Comparison of ENCODE assay signal across 8 mouse cellular contexts in the genomic region with DNA sequence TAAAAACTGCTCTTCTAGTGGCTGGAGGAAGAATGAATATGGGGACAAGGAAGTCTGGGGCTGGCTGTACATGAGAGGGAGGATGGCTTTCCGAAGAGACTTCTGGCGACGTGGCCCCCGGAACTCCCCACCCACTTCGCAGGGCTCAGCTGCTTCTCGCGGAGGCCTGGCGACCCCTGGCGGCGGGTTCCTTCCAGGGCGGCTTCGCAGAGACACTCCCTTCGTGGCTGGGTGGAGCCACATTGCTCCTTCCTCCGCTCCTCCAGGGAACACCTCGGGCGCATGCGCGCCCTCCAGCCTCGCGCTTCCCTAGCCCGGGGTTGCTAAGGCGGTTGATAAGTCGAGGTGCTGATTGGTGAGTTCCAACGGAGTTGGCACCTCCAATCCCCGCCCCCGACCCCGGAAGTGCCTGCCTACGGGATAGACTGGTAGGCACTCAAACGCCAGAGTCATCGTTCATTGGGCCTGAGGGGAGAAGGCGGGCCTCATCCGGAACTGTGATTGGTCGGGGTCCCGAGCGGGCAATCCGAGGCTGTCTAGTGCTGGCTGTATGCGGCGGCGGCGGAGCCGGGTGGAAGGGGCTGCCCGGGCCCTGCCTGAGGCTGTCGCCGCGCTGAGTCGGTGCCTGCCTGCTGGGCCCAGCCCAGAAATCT. TPM values are rescaled to one million over a fixed set of nuclear protein-coding genes. Genes with fewer than 3 reads are reported as not detected.
A peak's percentile ranks its signal among the peaks of the same experiment; 100 is the strongest.
DNase-seq lines count a peak whose midpoint lies in the region; ATAC-seq and TF ChIP-seq lines count a peak whose summit lies in the region.

Tedc1 (plus strand) TSS at position 535 of the 653 bp plus-strand sequence.

- H3K36me3 ChIP-seq in G1E (replicated peaks) = peaks cover 52% of the 10 kb centered on the region
- H3K36me3 ChIP-seq in forebrain, embryonic 16.5 days (ENCODE audit: control insufficient read depth, insufficient read depth) = no peaks in the 10 kb centered on the region
- H3K36me3 ChIP-seq in lung, embryonic 15.5 days = no peaks in the 10 kb centered on the region; the same call in 1 of the 2 replicates

- peak; percentile 81 for ATAC-seq in G1E (ENCODE audit: extremely low read depth, insufficient number of reproducible peaks, low FRiP score, poor library complexity, severe bottlenecking)
- ATAC-seq in forebrain, embryonic 16.5 days = peak; percentile 97
- peak; percentile 95 for ATAC-seq in lung, embryonic 15.5 days (ENCODE audit: borderline replicate concordance, extremely low read depth, low FRiP score, low TSS enrichment)

- peaks cover 7% of the 10 kb centered on the region; the same call in 1 of the 2 replicates for H3K27me3 ChIP-seq in G1E (ENCODE audit: insufficient read depth, low read length)
- no peaks in the 10 kb centered on the region; the same call in 1 of the 2 replicates for H3K27me3 ChIP-seq in forebrain, embryonic 16.5 days (replicated peaks; ENCODE audit: control insufficient read depth, insufficient read depth, low read length)
- H3K27me3 ChIP-seq in lung, embryonic 15.5 days = peaks cover 1% of the 10 kb centered on the region; the same call in 1 of the 2 replicates

- peak; percentile 87 for TF ChIP-seq CTCF in G1E (IDR thresholded peaks at IDR 0.05; ENCODE audit: low read depth, low read length)

- H3K4me3 ChIP-seq in G1E (ENCODE audit: low read depth, low read length) = peak within 1 kb of the TSS; percentile 75
- H3K4me3 ChIP-seq in forebrain, embryonic 16.5 days (replicated peaks; ENCODE audit: low read length) = peak within 1 kb of the TSS; percentile 73
- peak within 1 kb of the TSS; percentile 62 for H3K4me3 ChIP-seq in lung, embryonic 15.5 days

- peak within 1 kb of the TSS; percentile 63 for H3K9ac ChIP-seq in forebrain, embryonic 16.5 days (replicated peaks; ENCODE audit: low read depth, low read length)
- H3K9ac ChIP-seq in lung, embryonic 15.5 days = peak within 1 kb of the TSS; percentile 62

- under 1% methylated on average over 46 of the region's 46 CpGs for WGBS in forebrain, embryonic 16.5 days
- 0% methylated on average over 46 of the region's 46 CpGs for WGBS in lung, embryonic 15.5 days

- H3K4me1 ChIP-seq in G1E (ENCODE audit: insufficient read depth, low read depth, low read length) = peaks cover 61% of the 10 kb centered on the region
- peaks cover 25% of the 10 kb centered on the region for H3K4me1 ChIP-seq in forebrain, embryonic 16.5 days (replicated peaks; ENCODE audit: control insufficient read depth, insufficient read depth, low read length)
- peaks cover 40% of the 10 kb centered on the region for H3K4me1 ChIP-seq in lung, embryonic 15.5 days

- peak within 1 kb of the TSS; percentile 62 for H3K27ac ChIP-seq in forebrain, embryonic 16.5 days (ENCODE audit: low read length)
- H3K27ac ChIP-seq in lung, embryonic 15.5 days = peak within 1 kb of the TSS; percentile 88

- H3K4me2 ChIP-seq in forebrain, embryonic 16.5 days (ENCODE audit: low read length) = peak within 1 kb of the TSS; percentile 89
- peak within 1 kb of the TSS; percentile 74 for H3K4me2 ChIP-seq in lung, embryonic 15.5 days

- peak; percentile 100 for DNase-seq in G1E (ENCODE audit: low spot score)
- peak; percentile 99 for DNase-seq in cerebellum, adult 18-20 months
- peak; percentile 100 for DNase-seq in heart, postnatal 4 days
- peak; percentile 98 to 99 for DNase-seq in layer of hippocampus, adult 8-10 months (ENCODE audit: low spot score in 2 of 2)
- DNase-seq in ovary, adult 18-20 months (ENCODE audit: low spot score) = peak; percentile 100
- DNase-seq in thymus, postnatal 0 days (ENCODE audit: low spot score) = peak; percentile 100

- H3K9me3 ChIP-seq in G1E (replicated peaks) = no peaks in the 10 kb centered on the region
- no peaks in the 10 kb centered on the region for H3K9me3 ChIP-seq in forebrain, embryonic 16.5 days (ENCODE audit: control insufficient read depth, low read length)
- H3K9me3 ChIP-seq in lung, embryonic 15.5 days = no peaks in the 10 kb centered on the region

RNA-seq across cellular contexts. Expression of gene Tedc1, which starts in this region (rescaled TPM):
- total RNA-seq in G1E (2014; fragmentation: Nextera tagmentation) (8.4 and 13.7 TPM in 2 replicates), G1E (2017) (9.3 and 13.0 TPM in 2 replicates)
- polyA plus RNA-seq in G1E (2012) = 31.4 and 35.1 TPM in 2 replicates
- 20.2 and 21.5 TPM in 2 replicates for polyA plus RNA-seq in forebrain, embryonic 16.5 days (2015; fragmentation: Nextera tagmentation; extraction: Ambion mirVana)
- total RNA-seq in heart, postnatal 4 days (2021) = 10 to 100 TPM in 1 of 2 experiments, 1 to 10 TPM in 1; 9.4 to 10.3 TPM
- 1 to 10 TPM; 1.2 to 2.2 (median 1.4) TPM for total RNA-seq in layer of hippocampus, adult 8-10 months (2022)
- 38.4 and 38.6 TPM in 2 replicates for polyA plus RNA-seq in lung, embryonic 15.5 days (2015; fragmentation: Nextera tagmentation; extraction: Ambion mirVana)
- polyA plus RNA-seq in thymus, postnatal 0 days (2015; fragmentation: Nextera tagmentation; extraction: Ambion mirVana) = 49.4 and 71.1 TPM in 2 replicates

Comparison
In these comparisons a context has a peak if more than half of its experiments do, and no peak if none do; other contexts are left out.
1. Peak in every context shown above with its lines: DNase-seq, ATAC-seq, H3K4me3 ChIP-seq and H3K27ac ChIP-seq.